Comparison of ENCODE assay signal across 18 mouse cellular contexts in genomic region chr6:137935857-137936256, GRCm38 (mm10).
DNase-seq lines count a peak whose midpoint lies in the region; ATAC-seq and TF ChIP-seq lines count a peak whose summit lies in the region.
"Had no signal": no experiment of that assay in that cellular context is flagged by ENCODE, and none has a peak within 500 bp of the region (broad histone marks: within the 10 kb centered on the region; RNA-seq: fewer than 3 reads in every experiment).

No protein-coding gene starts in this region.

- no peaks in the 10 kb centered on the region for H3K27me3 ChIP-seq in forebrain, embryonic 13.5 days
- H3K27me3 ChIP-seq in forebrain, embryonic 10.5 days (ENCODE audit: poor library complexity, severe bottlenecking) = no peaks in the 10 kb centered on the region
- H3K27me3 ChIP-seq in heart, embryonic 13.5 days (replicated peaks) = no peaks in the 10 kb centered on the region
- H3K27me3 ChIP-seq in heart, embryonic 10.5 days (ENCODE audit: insufficient read depth, poor library complexity, severe bottlenecking) = no peaks in the 10 kb centered on the region
- H3K27me3 ChIP-seq in lung, embryonic 14.5 days (ENCODE audit: insufficient read depth, low read length) = no peaks in the 10 kb centered on the region
- H3K27me3 ChIP-seq in stomach, embryonic 15.5 days (replicated peaks) = no peaks in the 10 kb centered on the region
- H3K27me3 ChIP-seq in stomach, postnatal 0 days (ENCODE audit: control insufficient read depth, insufficient read depth, low read length) = no peaks in the 10 kb centered on the region
- H3K27me3 ChIP-seq: CH12.LX; embryonic facial prominence, embryonic 15.5 days; intestine, embryonic 15.5 days; midbrain, embryonic 12.5 days; neural tube, embryonic 13.5 days had no signal

- TF ChIP-seq EP300 in stomach, postnatal 0 days (optimal IDR thresholded peaks at IDR 0.05) = no peak

- H3K4me1 ChIP-seq in forebrain, embryonic 13.5 days = peaks cover 11% of the 10 kb centered on the region
- H3K4me1 ChIP-seq in forebrain, embryonic 10.5 days = no peaks in the 10 kb centered on the region
- peaks cover 27% of the 10 kb centered on the region for H3K4me1 ChIP-seq in heart, embryonic 13.5 days
- H3K4me1 ChIP-seq in heart, embryonic 10.5 days = peaks cover 7% of the 10 kb centered on the region; the same call in 1 of the 2 replicates
- H3K4me1 ChIP-seq in lung, embryonic 14.5 days (ENCODE audit: insufficient read depth) = peaks cover 23% of the 10 kb centered on the region
- peaks cover 9% of the 10 kb centered on the region; the same call in 1 of the 2 replicates for H3K4me1 ChIP-seq in stomach, embryonic 15.5 days
- no peaks in the 10 kb centered on the region for H3K4me1 ChIP-seq in stomach, postnatal 0 days (replicated peaks; ENCODE audit: control insufficient read depth, insufficient read depth)
- H3K4me1 ChIP-seq: embryonic facial prominence, embryonic 10.5 days; intestine, embryonic 15.5 days; midbrain, embryonic 12.5 days had no signal

- H3K9ac ChIP-seq in forebrain, embryonic 13.5 days = no peak overlapping the region
- H3K9ac ChIP-seq in heart, embryonic 13.5 days = no peak overlapping the region
- no peak overlapping the region for H3K9ac ChIP-seq in lung, embryonic 14.5 days
- no peak overlapping the region for H3K9ac ChIP-seq in stomach, embryonic 15.5 days
- H3K9ac ChIP-seq in stomach, postnatal 0 days (ENCODE audit: low read length) = no peak overlapping the region
- H3K9ac ChIP-seq: embryonic facial prominence, embryonic 15.5 days; intestine, embryonic 15.5 days; liver, embryonic 14.5 days; midbrain, embryonic 12.5 days; neural tube, embryonic 13.5 days had no signal

- WGBS in forebrain, embryonic 13.5 days = 73% methylated on average over 7 of the region's 7 CpGs
- WGBS in forebrain, embryonic 10.5 days = 90% methylated on average over 7 of the region's 7 CpGs
- 69% methylated on average over 7 of the region's 7 CpGs for WGBS in heart, embryonic 13.5 days
- 81% methylated on average over 7 of the region's 7 CpGs for WGBS in heart, embryonic 10.5 days
- 26% methylated on average over 7 of the region's 7 CpGs for WGBS in lung, embryonic 14.5 days
- 55% methylated on average over 7 of the region's 7 CpGs for WGBS in stomach, embryonic 15.5 days
- 55% methylated on average over 7 of the region's 7 CpGs for WGBS in stomach, postnatal 0 days

- H3K36me3 ChIP-seq in forebrain, embryonic 13.5 days (ENCODE audit: poor library complexity, severe bottlenecking) = no peaks in the 10 kb centered on the region
- H3K36me3 ChIP-seq in forebrain, embryonic 10.5 days (replicated peaks) = no peaks in the 10 kb centered on the region
- no peaks in the 10 kb centered on the region for H3K36me3 ChIP-seq in heart, embryonic 13.5 days
- no peaks in the 10 kb centered on the region for H3K36me3 ChIP-seq in heart, embryonic 10.5 days
- no peaks in the 10 kb centered on the region for H3K36me3 ChIP-seq in lung, embryonic 14.5 days (ENCODE audit: insufficient read depth)
- H3K36me3 ChIP-seq in stomach, embryonic 15.5 days = no peaks in the 10 kb centered on the region
- H3K36me3 ChIP-seq in stomach, postnatal 0 days (ENCODE audit: control insufficient read depth, insufficient read depth, low read length) = no peaks in the 10 kb centered on the region
- H3K36me3 ChIP-seq: embryonic facial prominence, embryonic 10.5 days; embryonic facial prominence, embryonic 15.5 days; intestine, embryonic 15.5 days; midbrain, embryonic 12.5 days; neural tube, embryonic 13.5 days had no signal

- no peak for ATAC-seq in forebrain, embryonic 13.5 days
- ATAC-seq in heart, embryonic 13.5 days (ENCODE audit: extremely low read depth, insufficient number of reproducible peaks, low FRiP score, low TSS enrichment) = no peak
- ATAC-seq in lung, embryonic 14.5 days (ENCODE audit: insufficient read depth) = peak; percentile 61
- no peak for ATAC-seq in stomach, embryonic 15.5 days (ENCODE audit: insufficient read depth, low FRiP score, low read depth)
- ATAC-seq in stomach, postnatal 0 days (ENCODE audit: low FRiP score, low TSS enrichment) = no peak
- ATAC-seq: activated CD4-positive, CD25-positive, alpha-beta regulatory T cell, adult 4 months; intestine, embryonic 15.5 days had no signal

- no peak overlapping the region for H3K4me2 ChIP-seq in forebrain, embryonic 13.5 days
- H3K4me2 ChIP-seq in heart, embryonic 13.5 days = 0 out of 2 replicates have a peak overlapping the region, but pooled peaks have one; percentile 30
- H3K4me2 ChIP-seq in lung, embryonic 14.5 days = peak overlapping the region; percentile 49
- H3K4me2 ChIP-seq in stomach, embryonic 15.5 days = no peak overlapping the region
- no peak overlapping the region for H3K4me2 ChIP-seq in stomach, postnatal 0 days (replicated peaks; ENCODE audit: low read depth)
- H3K4me2 ChIP-seq: embryonic facial prominence, embryonic 15.5 days; intestine, embryonic 15.5 days; midbrain, embryonic 12.5 days; neural tube, embryonic 13.5 days had no signal

- TF ChIP-seq CTCF in lung, embryonic 14.5 days (IDR thresholded peaks at IDR 0.05; ENCODE audit: low read depth) = peak; percentile 19; the same call in 1 of the 2 replicates
- TF ChIP-seq CTCF in stomach, postnatal 0 days (IDR thresholded peaks at IDR 0.05; ENCODE audit: low read depth) = no peak

- no peak overlapping the region for H3K4me3 ChIP-seq in forebrain, embryonic 13.5 days
- no peak overlapping the region for H3K4me3 ChIP-seq in forebrain, embryonic 10.5 days
- no peak overlapping the region for H3K4me3 ChIP-seq in heart, embryonic 13.5 days
- no peak overlapping the region for H3K4me3 ChIP-seq in heart, embryonic 10.5 days
- H3K4me3 ChIP-seq in lung, embryonic 14.5 days (ENCODE audit: low read depth, low read length) = no peak overlapping the region
- H3K4me3 ChIP-seq in stomach, embryonic 15.5 days (replicated peaks) = no peak overlapping the region
- no peak overlapping the region for H3K4me3 ChIP-seq in stomach, postnatal 0 days (ENCODE audit: low read depth, low read length)
- H3K4me3 ChIP-seq: embryonic facial prominence, embryonic 10.5 days; embryonic facial prominence, embryonic 15.5 days; intestine, embryonic 15.5 days; midbrain, embryonic 12.5 days; neural tube, embryonic 13.5 days had no signal

- peak overlapping the region; percentile 55; the same call in 1 of the 2 replicates for H3K27ac ChIP-seq in forebrain, embryonic 13.5 days
- H3K27ac ChIP-seq in forebrain, embryonic 10.5 days = no peak overlapping the region
- 0 out of 2 replicates have a peak overlapping the region, but pooled peaks have one; percentile 9 for H3K27ac ChIP-seq in heart, embryonic 13.5 days (replicated peaks)
- H3K27ac ChIP-seq in heart, embryonic 10.5 days = no peak overlapping the region
- peak overlapping the region; percentile 78 for H3K27ac ChIP-seq in lung, embryonic 14.5 days (ENCODE audit: low read depth)
- H3K27ac ChIP-seq in stomach, embryonic 15.5 days = peak overlapping the region; percentile 41
- no peak overlapping the region for H3K27ac ChIP-seq in stomach, postnatal 0 days (replicated peaks)
- H3K27ac ChIP-seq: embryonic facial prominence, embryonic 10.5 days; embryonic facial prominence, embryonic 15.5 days; intestine, embryonic 15.5 days; liver, embryonic 14.5 days; midbrain, embryonic 12.5 days; neural tube, embryonic 13.5 days had no signal

- no peak for DNase-seq in forebrain, embryonic 10.5 days (ENCODE audit: extremely low spot score, low spot score)
- DNase-seq in heart, embryonic 10.5 days (ENCODE audit: low spot score) = no peak
- no peak for DNase-seq in lung, embryonic 14.5 days
- no peak for DNase-seq in lung, postnatal 4 days
- no peak for DNase-seq in stomach, postnatal 0 days (ENCODE audit: low spot score)
- DNase-seq: cerebellum, adult 8-10 months; liver had no signal

- no peaks in the 10 kb centered on the region for H3K9me3 ChIP-seq in forebrain, embryonic 13.5 days (replicated peaks)
- no peaks in the 10 kb centered on the region for H3K9me3 ChIP-seq in forebrain, embryonic 10.5 days
- no peaks in the 10 kb centered on the region for H3K9me3 ChIP-seq in heart, embryonic 13.5 days
- H3K9me3 ChIP-seq in heart, embryonic 10.5 days = no peaks in the 10 kb centered on the region
- no peaks in the 10 kb centered on the region for H3K9me3 ChIP-seq in lung, embryonic 14.5 days (ENCODE audit: low read depth, low read length)
- H3K9me3 ChIP-seq in stomach, embryonic 15.5 days = no peaks in the 10 kb centered on the region
- no peaks in the 10 kb centered on the region for H3K9me3 ChIP-seq in stomach, postnatal 0 days (ENCODE audit: control insufficient read depth, low read length)
- H3K9me3 ChIP-seq: embryonic facial prominence, embryonic 10.5 days; embryonic facial prominence, embryonic 15.5 days; intestine, embryonic 15.5 days; midbrain, embryonic 12.5 days; neural tube, embryonic 13.5 days had no signal

Comparison
In these comparisons a context has a peak if more than half of its experiments do, and no peak if none do; other contexts are left out.
1. H3K27ac ChIP-seq: peak in forebrain, embryonic 13.5 days (single experiment), heart, embryonic 13.5 days (single experiment), lung, embryonic 14.5 days (single experiment) and stomach, embryonic 15.5 days (single experiment); none in forebrain, embryonic 10.5 days (single experiment), heart, embryonic 10.5 days (single experiment) and stomach, postnatal 0 days (single experiment).
2. H3K4me2 ChIP-seq: peak in heart, embryonic 13.5 days (single experiment) and lung, embryonic 14.5 days (single experiment); none in forebrain, embryonic 13.5 days (single experiment), stomach, embryonic 15.5 days (single experiment) and stomach, postnatal 0 days (single experiment).